Mouse (Mus musculus) limb, embryonic 11.5 days (tissue): ENCODE measurements around the gene Fgfr2. TPM values are rescaled to one million over a fixed set of nuclear protein-coding genes. Genes with fewer than 3 reads are reported as not detected.

Source experiments
- ATAC-seq: fragments of 200-750 bp; cut with Nextera tagmentation; 2 replicates; pipeline ENCODE4 v1.8.0; 2017; ENCODE audit warnings: low read depth; ENCODE audit not compliant: insufficient number of reproducible peaks, low FRiP score, low TSS enrichment
- DNase-seq: peaks from one replicate; pipeline ENCODE4 v3.0.0-alpha.2; 2015; ENCODE audit warnings: low spot score
- H3K27ac ChIP-seq: fragments of 300-500 bp; sonication (generic); replicated peaks from 2 replicates; pipeline ENCODE4 v1.5.1; 2014; ENCODE audit warnings: low read depth, mild to moderate bottlenecking, low read length
- H3K27me3 ChIP-seq: fragments of 300-500 bp; sonication (generic); 2 replicates; pipeline ENCODE4 v1.6.1; 2014; ENCODE audit warnings: mild to moderate bottlenecking, low read length, mixed read lengths; ENCODE audit not compliant: control insufficient read depth, insufficient read depth
- H3K36me3 ChIP-seq: fragments of 300-500 bp; sonication (generic); 2 replicates; pipeline ENCODE4 v1.6.1; 2014; ENCODE audit warnings: mild to moderate bottlenecking, low read length, moderate library complexity, mixed read lengths; ENCODE audit not compliant: control insufficient read depth, insufficient read depth
- H3K4me1 ChIP-seq: fragments of 300-500 bp; sonication (generic); 2 replicates; pipeline ENCODE4 v1.6.1; 2014; ENCODE audit warnings: low read length, mixed read lengths; ENCODE audit not compliant: control insufficient read depth, insufficient read depth
- H3K4me2 ChIP-seq: fragments of 300-500 bp; sonication (generic); 2 replicates; pipeline ENCODE4 v1.6.1; 2014; ENCODE audit warnings: low read depth, mild to moderate bottlenecking, moderate library complexity; ENCODE audit not compliant: severe bottlenecking
- H3K4me3 ChIP-seq: fragments of 300-500 bp; sonication (generic); 2 replicates; pipeline ENCODE4 v1.5.1; 2014; ENCODE audit warnings: low read depth, low read length
- H3K9ac ChIP-seq: fragments of 300-500 bp; sonication (generic); 2 replicates; pipeline ENCODE4 v1.6.1; 2014; ENCODE audit warnings: mild to moderate bottlenecking, low read length
- H3K9me3 ChIP-seq: fragments of 300-500 bp; sonication (generic); 2 replicates; pipeline ENCODE4 v1.6.1; 2016; ENCODE audit warnings: low read length; ENCODE audit not compliant: control insufficient read depth
- WGBS: fragments of 180-500 bp; shearing (Covaris S2); extraction: QIAGEN DNeasy Blood & Tissue Kit; methylation state at CpG from one replicate; pipeline ENCODE4 v1.1.7; 2014; 5-methylcytosine and 5-hydroxymethylcytosine counted together
- polyA plus RNA-seq: library from polyadenylated mRNA; unstranded; fragments of >200 nt; fragmentation: Nextera tagmentation; extraction: Ambion mirVana; gene quantifications from 2 replicates; pipeline ENCODE4 v1.2.1, GENCODE M21; 2014

Fgfr2 gene
- polyA plus RNA-seq, 1 experiment from 2014 or later, result 60.1 TPM

DNA sequence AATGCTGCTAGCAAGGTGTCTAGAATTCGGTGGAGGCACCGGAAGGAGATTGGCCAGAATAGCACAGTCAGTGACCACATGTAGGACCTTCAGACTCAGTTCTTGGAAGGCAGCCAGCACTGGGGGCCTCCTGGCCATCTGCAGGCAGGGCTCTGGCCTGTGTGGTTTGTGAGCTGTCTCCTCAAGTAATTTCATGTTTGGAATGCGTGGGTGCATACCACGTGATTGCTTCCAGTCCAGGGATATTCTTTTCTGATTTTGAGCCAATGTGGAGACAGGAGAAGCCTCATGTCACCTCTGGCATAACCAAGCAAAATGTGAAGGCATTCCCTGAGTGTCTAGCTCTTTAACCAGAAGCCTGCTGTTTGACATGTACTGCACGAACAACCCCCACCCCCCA, 2158.5 kb downstream of the Fgfr2 start:
- Histone ChIP-seq H3K36me3 (no peaks in the 10 kb centered on the region), H3K4me2 (no peak overlapping the region), H3K9me3 (no peaks in the 10 kb centered on the region), H3K9ac (no peak overlapping the region), H3K4me3 (no peak overlapping the region), H3K4me1 (peaks cover 17% of the 10 kb centered on the region; the same call in 1 of the 2 replicates), H3K27me3 (no peaks in the 10 kb centered on the region), H3K27ac (no peak overlapping the region)
- DNase-seq (no peak), ATAC-seq (no peak)
- WGBS, result 65% methylated on average over 5 of the region's 5 CpGs

DNA sequence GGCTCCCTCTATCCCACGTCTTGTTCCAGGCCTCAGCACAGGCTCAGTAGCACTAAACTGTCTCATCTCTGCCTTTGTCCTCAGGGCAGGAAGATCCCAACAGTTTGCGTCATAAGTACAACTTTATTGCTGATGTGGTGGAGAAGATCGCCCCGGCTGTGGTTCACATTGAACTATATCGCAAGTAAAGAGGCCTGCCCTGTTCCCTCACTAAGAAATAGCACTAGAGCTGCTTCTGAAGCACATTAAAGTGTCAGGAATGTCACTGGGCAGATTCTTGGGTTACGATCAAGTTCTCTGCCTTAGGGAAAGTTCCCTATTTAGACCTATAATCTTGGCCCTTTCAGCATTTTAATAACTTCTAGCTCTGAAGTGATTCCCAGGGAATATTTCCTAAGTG, 2161.7 kb downstream of the Fgfr2 start:
- peaks cover 12% of the 10 kb centered on the region; the same call in 1 of the 2 replicates for H3K4me1 ChIP-seq
- no peak overlapping the region for H3K4me2 ChIP-seq
- no peak overlapping the region for H3K9ac ChIP-seq
- H3K27me3 ChIP-seq, result no peaks in the 10 kb centered on the region
- H3K9me3 ChIP-seq, result no peaks in the 10 kb centered on the region
- no peak overlapping the region for H3K4me3 ChIP-seq
- no peak for ATAC-seq
- H3K27ac ChIP-seq, result no peak overlapping the region
- no peaks in the 10 kb centered on the region for H3K36me3 ChIP-seq
- 69% methylated on average over 6 of the region's 6 CpGs for WGBS
- no peak for DNase-seq

DNA sequence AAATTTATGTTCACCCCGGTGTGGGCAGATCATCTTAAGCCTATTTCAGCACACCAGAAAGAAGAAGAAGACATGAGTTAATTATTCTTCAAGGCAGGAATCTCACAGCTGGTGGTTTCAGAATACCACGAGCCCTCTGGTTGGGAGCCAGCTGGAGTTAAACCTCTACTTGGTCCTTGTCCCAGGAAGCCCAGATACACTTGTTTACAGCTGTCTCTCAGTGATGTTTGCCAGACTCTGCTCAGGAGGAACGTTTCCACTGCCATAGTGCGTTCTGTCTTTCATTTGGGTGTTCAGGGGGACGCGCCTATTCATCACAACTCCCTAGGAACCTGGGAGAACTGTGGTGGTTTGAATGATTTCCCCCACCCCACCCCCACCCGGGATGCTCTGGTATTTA, 2163.3 kb downstream of the Fgfr2 start:
- peaks cover 3% of the 10 kb centered on the region; the same call in 1 of the 2 replicates for H3K4me1 ChIP-seq
- H3K9me3 ChIP-seq, result no peaks in the 10 kb centered on the region
- H3K36me3 ChIP-seq, result no peaks in the 10 kb centered on the region
- DNase-seq (no peak), ATAC-seq (no peak)
- 19% methylated on average over 7 of the region's 7 CpGs for WGBS
- H3K4me2 ChIP-seq, result no peak overlapping the region
- no peak overlapping the region for H3K27ac ChIP-seq
- no peak overlapping the region for H3K4me3 ChIP-seq
- no peak overlapping the region for H3K9ac ChIP-seq
- no peaks in the 10 kb centered on the region for H3K27me3 ChIP-seq

DNA sequence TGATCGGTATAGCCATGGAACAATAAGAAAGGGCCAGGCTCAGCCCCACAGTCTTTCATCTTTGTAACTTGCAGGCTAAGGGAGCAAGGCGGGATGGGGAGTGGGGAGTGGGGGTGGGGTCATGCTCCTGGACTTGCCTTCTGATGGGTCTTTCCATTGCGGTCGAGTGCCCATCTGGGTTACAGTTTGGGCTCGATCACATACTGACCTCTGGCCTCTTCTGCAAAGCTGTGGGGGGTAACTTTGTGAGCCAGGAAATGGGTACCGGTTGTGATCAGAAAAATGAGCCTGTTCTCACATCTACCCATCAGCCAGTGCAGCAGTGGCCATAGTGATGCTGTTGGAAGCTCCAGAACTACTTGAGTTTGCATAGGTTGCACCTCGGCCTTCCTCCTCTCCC, 2164.6 kb downstream of the Fgfr2 start:
- Histone ChIP-seq H3K36me3 (no peaks in the 10 kb centered on the region), H3K9me3 (no peaks in the 10 kb centered on the region), H3K4me3 (no peak overlapping the region), H3K4me2 (no peak overlapping the region), H3K4me1 (no peaks in the 10 kb centered on the region), H3K9ac (no peak overlapping the region), H3K27me3 (no peaks in the 10 kb centered on the region), H3K27ac (no peak overlapping the region)
- no peak for ATAC-seq
- WGBS, result 64% methylated on average over 7 of the region's 7 CpGs
- no peak for DNase-seq

DNA sequence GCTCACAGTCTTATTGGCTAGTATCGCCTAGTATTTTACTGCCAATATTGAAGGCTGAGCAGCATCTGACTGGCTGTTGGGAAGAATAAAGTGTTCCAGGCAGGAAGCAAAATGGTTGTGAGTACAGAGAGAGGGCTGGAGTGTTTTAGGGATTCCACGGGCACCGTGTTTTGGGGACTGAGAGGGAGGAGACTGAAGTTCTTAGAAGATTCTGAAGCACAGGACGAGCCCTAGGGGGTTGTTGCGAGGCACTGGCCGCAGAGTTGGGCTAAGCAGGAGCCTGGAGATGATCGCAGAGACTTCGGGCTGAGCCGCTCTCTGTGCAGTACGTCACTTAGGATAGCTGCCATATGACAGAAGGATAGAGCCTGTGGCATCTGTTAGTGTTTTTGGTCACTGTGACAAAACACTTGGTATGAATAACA, 2169.0 kb downstream of the Fgfr2 start:
- H3K27me3 ChIP-seq, result no peaks in the 10 kb centered on the region
- no peak overlapping the region for H3K4me3 ChIP-seq
- H3K9ac ChIP-seq, result no peak overlapping the region
- no peaks in the 10 kb centered on the region for H3K36me3 ChIP-seq
- no peak overlapping the region for H3K4me2 ChIP-seq
- H3K9me3 ChIP-seq, result no peaks in the 10 kb centered on the region
- no peak overlapping the region for H3K27ac ChIP-seq
- WGBS, result 87% methylated on average over 10 of the region's 10 CpGs
- H3K4me1 ChIP-seq, result no peaks in the 10 kb centered on the region
- no peak for ATAC-seq
- DNase-seq, result no peak

DNA sequence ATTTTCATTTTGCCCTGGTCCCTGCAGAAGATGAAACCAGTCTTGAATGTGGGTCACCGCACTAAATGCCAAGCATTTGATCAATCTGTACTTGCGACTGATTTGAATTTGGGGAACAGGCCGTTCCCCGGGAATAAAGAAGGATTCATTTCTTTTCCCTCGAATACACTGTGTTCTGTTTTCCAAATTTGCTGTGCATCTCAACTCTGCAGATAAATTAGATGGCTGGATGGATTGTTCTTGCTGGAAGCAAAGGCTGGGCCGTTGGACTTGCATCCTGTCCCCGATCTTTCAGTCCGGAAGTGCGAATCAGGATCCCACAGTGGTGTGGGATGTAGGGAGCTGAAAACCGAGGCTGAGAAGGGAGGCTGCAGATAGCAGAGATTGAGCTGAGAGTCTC, 2169.8 kb downstream of the Fgfr2 start:
- Histone ChIP-seq H3K4me3 (no peak overlapping the region), H3K36me3 (no peaks in the 10 kb centered on the region), H3K27ac (no peak overlapping the region), H3K4me1 (no peaks in the 10 kb centered on the region), H3K4me2 (no peak overlapping the region), H3K9me3 (no peaks in the 10 kb centered on the region), H3K27me3 (no peaks in the 10 kb centered on the region), H3K9ac (no peak overlapping the region)
- 92% methylated on average over 10 of the region's 10 CpGs for WGBS
- ATAC-seq (no peak), DNase-seq (no peak)

DNA sequence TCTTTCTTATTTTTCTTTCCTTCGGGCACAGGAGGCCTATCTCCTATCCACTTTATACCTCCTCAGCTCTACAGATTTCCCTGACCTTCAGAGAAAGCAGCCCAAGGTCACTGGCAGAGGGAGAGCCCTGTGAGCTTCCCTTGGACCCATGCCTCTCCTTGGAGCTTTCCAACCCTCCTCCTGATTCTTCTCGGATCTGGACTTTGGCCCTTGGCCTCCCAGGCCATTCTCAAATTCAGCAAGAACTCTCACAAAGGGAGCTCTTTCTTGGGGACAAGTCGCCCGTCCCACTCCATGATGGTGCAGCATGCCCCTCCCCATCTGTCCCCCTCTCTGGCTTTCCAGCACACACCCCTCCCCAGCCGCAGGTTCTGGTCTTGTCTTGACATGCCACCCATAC, 2172.1 kb downstream of the Fgfr2 start:
- ATAC-seq (no peak), DNase-seq (no peak)
- H3K4me1 ChIP-seq, result no peaks in the 10 kb centered on the region
- H3K36me3 ChIP-seq, result no peaks in the 10 kb centered on the region
- no peak overlapping the region for H3K4me3 ChIP-seq
- H3K27me3 ChIP-seq, result no peaks in the 10 kb centered on the region
- no peaks in the 10 kb centered on the region for H3K9me3 ChIP-seq
- H3K4me2 ChIP-seq, result no peak overlapping the region
- no peak overlapping the region for H3K27ac ChIP-seq
- H3K9ac ChIP-seq, result no peak overlapping the region
- 92% methylated on average over 5 of the region's 5 CpGs for WGBS

DNA sequence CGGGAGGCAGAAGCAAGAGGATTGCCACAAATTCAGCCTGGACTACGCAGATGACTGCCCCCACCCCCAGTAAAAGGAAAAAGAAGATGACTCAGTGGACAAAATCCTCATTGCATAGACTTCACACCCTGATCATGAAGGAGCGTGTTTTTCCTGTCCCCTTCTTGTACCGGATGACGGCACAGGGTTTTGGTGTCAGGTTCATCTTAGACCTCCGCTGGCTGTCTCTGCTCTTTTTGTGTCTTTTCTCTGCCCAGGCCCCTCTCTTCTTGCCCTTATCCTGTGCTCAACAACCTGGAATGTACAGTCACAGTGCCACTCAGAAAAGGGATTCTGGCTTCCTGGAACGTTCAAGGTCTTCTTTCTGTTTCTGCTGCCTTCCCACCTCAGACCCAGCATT, 2172.7 kb downstream of the Fgfr2 start:
- no peaks in the 10 kb centered on the region for H3K27me3 ChIP-seq
- no peaks in the 10 kb centered on the region for H3K9me3 ChIP-seq
- H3K36me3 ChIP-seq, result no peaks in the 10 kb centered on the region
- H3K4me3 ChIP-seq, result no peak overlapping the region
- 92% methylated on average over 7 of the region's 7 CpGs for WGBS
- H3K27ac ChIP-seq, result no peak overlapping the region
- no peak overlapping the region for H3K4me2 ChIP-seq
- DNase-seq (no peak), ATAC-seq (no peak)
- no peaks in the 10 kb centered on the region for H3K4me1 ChIP-seq
- no peak overlapping the region for H3K9ac ChIP-seq

DNA sequence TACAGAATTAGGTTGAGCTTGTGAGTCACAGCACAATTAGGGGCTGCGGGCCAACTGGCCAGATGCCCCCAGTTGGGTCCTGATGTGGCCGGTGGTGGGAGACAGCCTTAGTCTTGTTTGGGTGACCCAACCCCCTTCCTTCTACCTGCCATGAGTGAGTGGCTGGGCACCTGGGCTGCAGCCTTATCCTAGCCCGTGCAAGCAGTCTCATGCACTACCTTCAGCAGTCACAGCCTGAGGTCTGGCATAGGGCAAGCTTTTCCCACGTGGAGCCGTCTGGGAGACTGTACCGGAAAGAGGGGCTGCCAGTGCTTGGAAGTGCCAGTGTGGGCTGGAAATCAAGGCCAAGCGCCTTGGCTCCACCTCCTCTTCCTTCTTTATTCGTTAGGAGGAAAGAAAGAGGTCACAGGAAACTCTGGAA, 2173.8 kb downstream of the Fgfr2 start:
- H3K4me3 ChIP-seq, result no peak overlapping the region
- H3K4me2 ChIP-seq, result no peak overlapping the region
- no peaks in the 10 kb centered on the region for H3K4me1 ChIP-seq
- no peak overlapping the region for H3K27ac ChIP-seq
- no peaks in the 10 kb centered on the region for H3K36me3 ChIP-seq
- no peaks in the 10 kb centered on the region for H3K9me3 ChIP-seq
- 50% methylated on average over 8 of the region's 8 CpGs for whole genome bisulfite sequencing
- no peaks in the 10 kb centered on the region for H3K27me3 ChIP-seq
- no peak overlapping the region for H3K9ac ChIP-seq
- ATAC-seq (no peak), DNase-seq (no peak)
